Mouse (Mus musculus) limb, embryonic 14.5 days (tissue): ENCODE results near the gene Tefm. TPM values are rescaled to one million over a fixed set of nuclear protein-coding genes. Genes with fewer than 3 reads are reported as not detected.

Source experiments
- ATAC-seq: fragments of 200-750 bp; cut with Nextera tagmentation; 2 replicates; pipeline ENCODE4 v1.8.0; 2017; ENCODE audit warnings: low read depth, moderate number of reproducible peaks, moderate TSS enrichment; ENCODE audit not compliant: low FRiP score
- DNase-seq: peaks from one replicate; pipeline ENCODE4 v3.0.0-alpha.2; 2015; ENCODE audit warnings: low spot score
- H3K27ac ChIP-seq: fragments of 300-500 bp; sonication (generic); replicated peaks from 2 replicates; pipeline ENCODE4 v1.5.1; 2014; ENCODE audit warnings: low read depth, mild to moderate bottlenecking, low read length, moderate library complexity, mixed read lengths
- H3K27me3 ChIP-seq: fragments of 300-500 bp; sonication (generic); 2 replicates; pipeline ENCODE4 v1.6.1; 2014; ENCODE audit warnings: low read length, mixed read lengths; ENCODE audit not compliant: control insufficient read depth, insufficient read depth
- H3K36me3 ChIP-seq: fragments of 300-500 bp; sonication (generic); 2 replicates; pipeline ENCODE4 v1.6.1; 2014; ENCODE audit warnings: mild to moderate bottlenecking, low read length, moderate library complexity, mixed read lengths; ENCODE audit not compliant: control insufficient read depth, insufficient read depth
- H3K4me1 ChIP-seq: fragments of 300-500 bp; sonication (generic); 2 replicates; pipeline ENCODE4 v1.6.1; 2014; ENCODE audit warnings: antibody characterized with exemption, low read length, mixed read lengths; ENCODE audit not compliant: control insufficient read depth, insufficient read depth
- H3K4me2 ChIP-seq: fragments of 300-500 bp; sonication (generic); replicated peaks from 2 replicates; pipeline ENCODE4 v1.6.1; 2014; ENCODE audit warnings: low read depth, mild to moderate bottlenecking, low read length, moderate library complexity; ENCODE audit not compliant: severe bottlenecking
- H3K4me3 ChIP-seq: fragments of 300-500 bp; sonication (generic); replicated peaks from 2 replicates; pipeline ENCODE4 v1.5.1; 2014; ENCODE audit warnings: low read length
- H3K9ac ChIP-seq: fragments of 300-500 bp; sonication (generic); 2 replicates; pipeline ENCODE4 v1.6.1; 2014; ENCODE audit warnings: mild to moderate bottlenecking, low read depth, low read length, moderate library complexity; ENCODE audit not compliant: severe bottlenecking
- H3K9me3 ChIP-seq: fragments of 300-500 bp; sonication (generic); 2 replicates; pipeline ENCODE4 v1.6.1; 2016; ENCODE audit warnings: low read length; ENCODE audit not compliant: control insufficient read depth
- POLR2A ChIP-seq: fragments of 200-500 bp; IDR thresholded peaks from 2 replicates; pipeline ENCODE4 v1.8.0; 2012; ENCODE audit warnings: inconsistent platforms, mild to moderate bottlenecking, moderate library complexity, borderline replicate concordance; ENCODE audit not compliant: insufficient read depth, insufficient read length; ENCODE audit errors: extremely low read depth
- WGBS: fragments of 180-500 bp; shearing (Covaris S2); extraction: QIAGEN DNeasy Blood & Tissue Kit; methylation state at CpG from one replicate; pipeline ENCODE4 v1.1.7; 2014; 5-methylcytosine and 5-hydroxymethylcytosine counted together
- polyA plus RNA-seq, 2 experiments: library from polyadenylated mRNA; depleted of rRNA in 1 of 2; stranded (reverse) in 1 of 2; unstranded in 1 of 2; fragments of >200 nt; fragmentation: Nextera tagmentation in 1 of 2; extraction: Ambion mirVana in 1 of 2; gene quantifications; 2 replicates each; pipeline versions ENCODE4 v1.2.1 to v1.2.3; 2012 to 2014

Tefm gene
- polyA plus RNA-seq, 2 experiments = 17.2 to 23.8 TPM

- H3K27ac ChIP-seq = no peak within 1 kb of the TSS
These were observed 52.8 kb downstream of the Tefm start, which contains the start of gene Atad5 for GRCm38 (mm10) chr11:80088917-80089816. Gene Atad5 (plus strand): TSS chr11:80089400.

DNA sequence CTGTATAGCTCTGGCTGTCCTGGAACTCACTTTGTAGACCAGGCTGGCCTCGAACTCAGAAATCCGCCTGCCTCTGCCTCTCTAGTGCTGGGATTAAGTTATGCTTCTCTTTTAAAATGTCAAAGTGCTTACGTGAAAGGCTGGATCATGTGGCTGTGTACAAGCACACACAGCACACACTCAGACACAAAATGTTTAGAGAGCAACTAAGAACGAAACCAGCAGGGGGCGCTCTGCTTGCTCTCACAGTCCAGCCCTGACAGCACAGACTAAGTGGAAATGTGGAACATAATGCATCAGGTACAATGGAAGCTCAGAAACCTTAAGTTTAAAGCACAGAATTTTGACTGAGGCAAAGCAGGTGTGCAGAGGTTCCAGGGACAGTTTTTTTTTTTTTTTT, 55.1 kb downstream of the Tefm start:
- DNase-seq = peak; percentile 88
- 0 out of 2 replicates have a peak, but pooled peaks have one; percentile 61 for ATAC-seq
- Histone ChIP-seq H3K4me1 (0 out of 2 replicates have a peak, but pooled peaks cover 5% of the 10 kb centered on the region), H3K4me3 (no peak overlapping the region), H3K9ac (no peak overlapping the region), H3K9me3 (no peaks in the 10 kb centered on the region), H3K27me3 (no peaks in the 10 kb centered on the region), H3K4me2 (no peak overlapping the region), H3K27ac (no peak overlapping the region), H3K36me3 (no peaks in the 10 kb centered on the region)
- no peak for TF ChIP-seq POLR2A
- 11% methylated on average over 5 of the region's 5 CpGs for WGBS

More at GRCm38 (mm10) chr11:80088917-80089816, 52.8 kb downstream of the Tefm start, which contains the start of gene Atad5:
- H3K27me3 ChIP-seq = no peaks in the 10 kb centered on the region
- no peaks in the 10 kb centered on the region for H3K36me3 ChIP-seq
- no peak for TF ChIP-seq POLR2A
- 6% methylated on average over 54 of the region's 57 CpGs for WGBS
- ATAC-seq (peak; percentile 87), DNase-seq (peak; percentile 91)
- no peaks in the 10 kb centered on the region for H3K9me3 ChIP-seq
- peak within 1 kb of the TSS; percentile 82 for H3K9ac ChIP-seq
- H3K4me1 ChIP-seq = 0 out of 2 replicates have a peak, but pooled peaks cover 5% of the 10 kb centered on the region
- H3K4me2 ChIP-seq = peak within 1 kb of the TSS; percentile 53
- H3K4me3 ChIP-seq = peak within 1 kb of the TSS; percentile 80

Other genes with a start within 250 kb of the Tefm start
- gene Utp6, start 179.8 kb downstream of the Tefm start, polyA plus RNA-seq (2012; rRNA removed) = 20.1 and 29.9 TPM in 2 replicates
- 54.8 and 60.4 TPM in 2 replicates for gene Utp6, start 179.8 kb downstream of the Tefm start, polyA plus RNA-seq (2014; fragmentation: Nextera tagmentation; extraction: Ambion mirVana)
- gene Suz12, start 149.1 kb downstream of the Tefm start, polyA plus RNA-seq (2012; rRNA removed) = 26.0 and 28.5 TPM in 2 replicates
- 20.4 and 22.8 TPM in 2 replicates for gene Suz12, start 149.1 kb downstream of the Tefm start, polyA plus RNA-seq (2014; fragmentation: Nextera tagmentation; extraction: Ambion mirVana)
- gene Crlf3, start 61.2 kb downstream of the Tefm start, polyA plus RNA-seq (2012; rRNA removed) = 33.4 and 34.9 TPM in 2 replicates
- gene Crlf3, start 61.2 kb downstream of the Tefm start, polyA plus RNA-seq (2014; fragmentation: Nextera tagmentation; extraction: Ambion mirVana) = 44.1 and 45.6 TPM in 2 replicates
- 13.1 and 13.8 TPM in 2 replicates for gene Atad5, start 52.8 kb downstream of the Tefm start, polyA plus RNA-seq (2012; rRNA removed)
- gene Atad5, start 52.8 kb downstream of the Tefm start, polyA plus RNA-seq (2014; fragmentation: Nextera tagmentation; extraction: Ambion mirVana) = 11.1 and 12.4 TPM in 2 replicates
- gene Adap2, start 11.9 kb upstream of the Tefm start, polyA plus RNA-seq (2012; rRNA removed) = 1.2 and 2.8 TPM in 2 replicates
- gene Adap2, start 11.9 kb upstream of the Tefm start, polyA plus RNA-seq (2014; fragmentation: Nextera tagmentation; extraction: Ambion mirVana) = 1.5 and 2.4 TPM in 2 replicates
- 6.0 and 7.2 TPM in 2 replicates for gene Rnf135, start 41.7 kb upstream of the Tefm start, polyA plus RNA-seq (2012; rRNA removed)
- 6.0 and 7.2 TPM in 2 replicates for gene Rnf135, start 41.7 kb upstream of the Tefm start, polyA plus RNA-seq (2014; fragmentation: Nextera tagmentation; extraction: Ambion mirVana)
- gene Rhot1, start 66.8 kb upstream of the Tefm start, polyA plus RNA-seq (2012; rRNA removed) = 40.3 and 41.5 TPM in 2 replicates
- gene Rhot1, start 66.8 kb upstream of the Tefm start, polyA plus RNA-seq (2014; fragmentation: Nextera tagmentation; extraction: Ambion mirVana) = 55.8 and 61.3 TPM in 2 replicates
- 6.0 and 6.8 TPM in 2 replicates for gene Rhbdl3, start 158.7 kb upstream of the Tefm start, polyA plus RNA-seq (2012; rRNA removed)
- 4.8 and 6.1 TPM in 2 replicates for gene Rhbdl3, start 158.7 kb upstream of the Tefm start, polyA plus RNA-seq (2014; fragmentation: Nextera tagmentation; extraction: Ambion mirVana)
- gene 5730455P16Rik, start 235.9 kb upstream of the Tefm start, polyA plus RNA-seq (2012; rRNA removed) = 10.0 and 12.7 TPM in 2 replicates
- gene 5730455P16Rik, start 235.9 kb upstream of the Tefm start, polyA plus RNA-seq (2014; fragmentation: Nextera tagmentation; extraction: Ambion mirVana) = 21.7 and 22.5 TPM in 2 replicates
- gene Zfp207, start 241.1 kb upstream of the Tefm start, polyA plus RNA-seq (2012; rRNA removed) = 269 and 274 TPM in 2 replicates
- 237 and 252 TPM in 2 replicates for gene Zfp207, start 241.1 kb upstream of the Tefm start, polyA plus RNA-seq (2014; fragmentation: Nextera tagmentation; extraction: Ambion mirVana)